9 mouse cellular contexts compared by ENCODE assay signal in the genomic region with DNA sequence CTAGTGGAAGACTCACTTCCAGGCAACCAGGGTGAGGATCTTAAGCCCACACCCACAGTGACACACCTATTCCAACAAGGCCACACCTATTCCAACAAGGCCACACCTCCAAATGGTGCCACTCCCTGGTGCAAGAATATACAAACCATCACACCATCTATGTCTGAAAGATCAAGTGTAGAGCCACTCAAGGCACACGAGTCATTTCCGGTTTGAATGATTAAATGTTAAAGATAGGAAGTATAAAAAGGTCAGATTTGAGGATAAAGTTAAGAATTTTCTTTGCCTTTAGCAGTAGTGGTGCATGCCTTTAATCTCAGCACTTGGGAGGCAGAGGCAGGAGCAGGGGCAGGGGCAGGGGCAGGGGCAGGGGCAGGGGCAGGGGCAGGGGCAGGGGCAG. TPM values are rescaled to one million over a fixed set of nuclear protein-coding genes. Genes with fewer than 3 reads are reported as not detected.
DNase-seq lines count a peak whose midpoint lies in the region; ATAC-seq lines count a peak whose summit lies in the region.
"Had no signal": no experiment of that assay in that cellular context is flagged by ENCODE, and none has a peak within 500 bp of the region (broad histone marks: within the 10 kb centered on the region; RNA-seq: fewer than 3 reads in every experiment).

No protein-coding gene starts in this region.

- DNase-seq in CD4-positive, CD25-positive, alpha-beta regulatory T cell, adult 2 months (ENCODE audit: low read depth, low spot score), result peak; percentile 47
- DNase-seq in heart, adult 11 months, result peak; percentile 45
- peak; percentile 53 for DNase-seq in induced T-regulatory cell, adult 2 months (ENCODE audit: low read depth)

- ATAC-seq in CD4-positive, CD25-positive, alpha-beta regulatory T cell, adult 4 months, result peak; percentile 87
- ATAC-seq in activated CD4-positive, CD25-positive, alpha-beta regulatory T cell, adult 4 months, result peak; percentile 76
- peak; percentile 78 for ATAC-seq in inflammation-experienced regulatory T-cells, adult 6 months

RNA-seq across cellular contexts. Expression of a gene that starts 12.1 kb away (rescaled TPM):
- polyA plus RNA-seq in CD4-positive, CD25-positive, alpha-beta regulatory T cell, adult 4 months (2017; shearing (Covaris generic)), result 10 to 100 TPM; 23.7 to 32.0 TPM
- 10 to 100 TPM; 24.0 to 33.8 TPM for polyA plus RNA-seq in activated CD4-positive, CD25-positive, alpha-beta regulatory T cell, adult 4 months (2017; shearing (Covaris generic))
- 10 to 100 TPM; 30.7 to 35.0 (median 30.7) TPM for polyA plus RNA-seq in inflammation-experienced regulatory T-cells, adult 6 months (2017; shearing (Covaris generic))

RNA-seq across cellular contexts. Expression of a gene that starts 42.2 kb away (rescaled TPM):
- under 1 TPM; 0.58 to 0.66 TPM for polyA plus RNA-seq in CD4-positive, CD25-positive, alpha-beta regulatory T cell, adult 4 months (2017; shearing (Covaris generic))
- polyA plus RNA-seq in activated CD4-positive, CD25-positive, alpha-beta regulatory T cell, adult 4 months (2017; shearing (Covaris generic)), result under 1 TPM in 1 of 2 experiments, not detected in 1; 0.19 TPM
- polyA plus RNA-seq in inflammation-experienced regulatory T-cells, adult 6 months (2017; shearing (Covaris generic)), result under 1 TPM; 0.20 to 0.94 (median 0.64) TPM
- polyA plus RNA-seq: adrenal gland, adult 2 months; C2C12; G1E had no signal

Comparison
In these comparisons a context has a peak if more than half of its experiments do, and no peak if none do; other contexts are left out.
1. Peak in every context shown above with its lines: DNase-seq and ATAC-seq.